Mouse (Mus musculus) intestine, embryonic 14.5 days (tissue): ENCODE measurements around the gene Pcgf3. TPM values are rescaled to one million over a fixed set of nuclear protein-coding genes. Genes with fewer than 3 reads are reported as not detected.

Source experiments
- ATAC-seq: fragments of 200-750 bp; cut with Nextera tagmentation; replicated peaks from 2 replicates; pipeline ENCODE4 v1.8.0; 2017; ENCODE audit warnings: low read depth, moderate number of reproducible peaks, moderate TSS enrichment, moderate library complexity; ENCODE audit not compliant: low FRiP score, low TSS enrichment
- DNase-seq: peaks from one replicate; pipeline ENCODE4 v3.0.0-alpha.2; 2018; ENCODE audit warnings: low spot score
- H3K27ac ChIP-seq: fragments of 300-500 bp; sonication (generic); 2 replicates; pipeline ENCODE4 v1.5.1; 2014; ENCODE audit warnings: low read depth, mild to moderate bottlenecking, control low read depth
- H3K27me3 ChIP-seq: fragments of 300-500 bp; sonication (generic); replicated peaks from 2 replicates; pipeline ENCODE4 v1.6.1; 2014; ENCODE audit warnings: low read length, control low read depth; ENCODE audit not compliant: control insufficient read depth, insufficient read depth
- H3K36me3 ChIP-seq: fragments of 300-500 bp; sonication (generic); 2 replicates; pipeline ENCODE4 v1.6.1; 2014; ENCODE audit warnings: low read length, control low read depth; ENCODE audit not compliant: control insufficient read depth, insufficient read depth
- H3K4me1 ChIP-seq: fragments of 300-500 bp; sonication (generic); replicated peaks from 2 replicates; pipeline ENCODE4 v1.6.1; 2014; ENCODE audit warnings: low read length, control low read depth, mixed read lengths; ENCODE audit not compliant: control insufficient read depth, insufficient read depth
- H3K4me2 ChIP-seq: fragments of 300-500 bp; sonication (generic); 2 replicates; pipeline ENCODE4 v1.6.1; 2014; ENCODE audit warnings: low read length
- H3K4me3 ChIP-seq: fragments of 300-500 bp; sonication (generic); 2 replicates; pipeline ENCODE4 v1.5.1; 2014; ENCODE audit warnings: low read depth, low read length, control low read depth, mixed read lengths
- H3K9ac ChIP-seq: fragments of 300-500 bp; sonication (generic); 2 replicates; pipeline ENCODE4 v1.6.1; 2014; ENCODE audit warnings: mild to moderate bottlenecking, low read length
- H3K9me3 ChIP-seq: fragments of 300-500 bp; sonication (generic); 2 replicates; pipeline ENCODE4 v1.6.1; 2016; ENCODE audit warnings: low read length, control low read depth; ENCODE audit not compliant: control insufficient read depth
- WGBS: fragments of 180-500 bp; shearing (Covaris S2); extraction: QIAGEN DNeasy Blood & Tissue Kit; methylation state at CpG from one replicate; pipeline ENCODE4 v1.1.7; 2014; 5-methylcytosine and 5-hydroxymethylcytosine counted together
- polyA plus RNA-seq: library from polyadenylated mRNA; unstranded; fragments of >200 nt; fragmentation: Nextera tagmentation; extraction: Ambion mirVana; gene quantifications from 2 replicates; pipeline ENCODE4 v1.2.1, GENCODE M21; 2014

The Pcgf3 gene
- polyA plus RNA-seq, 1 experiment from 2014 or later: 24.9 TPM

DNA sequence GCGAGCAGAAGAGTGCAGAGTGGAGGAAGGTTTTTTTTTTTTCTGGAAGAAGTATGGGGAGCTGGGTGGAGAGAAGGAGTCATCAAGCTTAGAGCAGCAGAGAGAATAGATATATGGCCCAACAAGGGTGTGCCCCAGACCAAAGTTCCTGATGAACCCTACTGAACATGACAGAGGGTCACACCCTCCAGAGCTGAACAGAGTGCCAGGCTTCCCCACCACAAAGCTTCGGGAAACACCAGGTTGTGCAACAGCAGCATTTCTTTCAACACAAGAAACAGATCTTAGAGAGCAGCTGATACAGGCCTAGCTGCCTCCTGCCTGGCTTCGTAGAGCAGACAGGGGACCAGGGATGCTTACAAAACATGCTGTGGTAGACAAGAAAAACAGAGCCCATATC, 14.1 kb upstream of the Pcgf3 start:
- Histone ChIP-seq H3K27ac (no peak overlapping the region), H3K4me2 (no peak overlapping the region), H3K4me3 (no peak overlapping the region), H3K36me3 (no peaks in the 10 kb centered on the region), H3K9ac (no peak overlapping the region), H3K4me1 (no peaks in the 10 kb centered on the region), H3K9me3 (no peaks in the 10 kb centered on the region), H3K27me3 (no peaks in the 10 kb centered on the region)
- ATAC-seq: no peak
- 79% methylated on average over 3 of the region's 3 CpGs for WGBS
- DNase-seq: no peak

DNA sequence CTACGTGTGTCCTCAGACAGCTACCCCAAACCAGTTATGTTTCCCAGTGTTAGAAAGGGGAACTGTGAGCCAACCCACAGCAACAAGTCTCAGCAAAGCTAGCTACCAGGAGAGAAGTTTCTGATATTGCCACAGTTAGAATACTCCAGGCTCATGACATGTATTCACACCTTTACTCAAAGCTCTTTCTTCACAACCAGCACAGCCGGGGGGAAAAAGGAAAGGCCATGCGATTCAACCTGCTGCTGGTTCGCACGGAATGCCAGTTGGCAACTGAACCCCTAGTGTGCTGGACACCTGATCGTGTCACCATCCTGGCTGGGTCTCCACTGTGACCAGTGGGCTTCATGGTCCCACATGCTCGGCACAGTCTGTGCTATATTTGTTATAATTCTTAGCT, 13.2 kb upstream of the Pcgf3 start:
- no peaks in the 10 kb centered on the region for H3K36me3 ChIP-seq
- no peaks in the 10 kb centered on the region for H3K4me1 ChIP-seq
- no peaks in the 10 kb centered on the region for H3K9me3 ChIP-seq
- H3K9ac ChIP-seq: no peak overlapping the region
- 89% methylated on average over 7 of the region's 7 CpGs for WGBS
- DNase-seq: no peak
- no peaks in the 10 kb centered on the region for H3K27me3 ChIP-seq
- no peak overlapping the region for H3K4me3 ChIP-seq
- ATAC-seq: no peak
- no peak overlapping the region for H3K4me2 ChIP-seq
- no peak overlapping the region for H3K27ac ChIP-seq

DNA sequence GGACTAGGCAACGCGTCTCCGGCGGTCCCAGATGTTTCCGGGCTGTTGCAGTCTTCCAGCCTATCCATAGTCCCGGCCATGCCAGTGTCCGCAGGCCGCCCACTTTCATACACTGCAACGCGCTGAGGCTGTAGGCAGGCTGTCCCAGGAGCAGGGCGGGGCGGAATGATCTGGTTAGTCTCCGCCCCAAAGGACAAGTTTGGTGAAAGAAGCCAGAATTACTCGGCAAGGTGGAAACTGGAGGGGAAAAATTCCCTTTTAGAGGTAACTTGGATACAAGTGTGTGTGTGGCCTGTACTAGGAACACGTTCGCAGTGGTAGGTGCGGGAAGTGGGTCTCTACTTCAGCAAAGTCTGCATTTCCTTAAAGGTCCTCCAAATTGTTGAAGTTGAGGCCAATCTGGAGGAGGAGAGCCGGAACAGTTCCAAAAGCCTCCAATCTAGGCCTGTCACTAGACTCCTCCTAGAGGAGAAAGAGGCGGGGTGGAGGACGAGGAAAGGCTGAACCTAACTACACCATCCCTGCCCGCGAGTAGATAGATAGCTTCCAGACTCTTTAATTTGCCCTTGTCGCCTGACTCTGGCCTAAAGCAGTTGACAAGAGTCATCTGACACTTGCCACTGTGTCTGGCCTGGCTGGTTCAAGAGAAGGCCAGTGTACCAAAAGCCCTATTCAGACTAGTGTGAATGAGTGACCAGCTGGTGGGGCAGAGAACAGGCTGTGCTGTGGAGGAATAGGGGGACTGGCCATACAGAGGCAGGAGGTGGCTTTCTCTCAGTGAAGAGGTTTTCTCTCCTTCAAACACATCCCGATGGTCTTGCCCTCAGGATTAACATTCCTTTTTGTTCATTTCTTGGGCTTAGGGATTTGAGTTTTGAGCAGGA, 12.0 kb upstream of the Pcgf3 start, which contains the start of gene Mfsd7a:
Mfsd7a (minus strand) TSS at position 107 of the 884 bp plus-strand sequence.
- H3K4me3 ChIP-seq: peak within 1 kb of the TSS; percentile 35
- H3K9me3 ChIP-seq: no peaks in the 10 kb centered on the region
- peak; percentile 83 for DNase-seq
- ATAC-seq: peak; percentile 92
- no peaks in the 10 kb centered on the region for H3K36me3 ChIP-seq
- H3K4me2 ChIP-seq: peak within 1 kb of the TSS; percentile 65
- no peaks in the 10 kb centered on the region for H3K27me3 ChIP-seq
- no peak within 1 kb of the TSS for H3K27ac ChIP-seq
- WGBS: 9% methylated on average over 24 of the region's 24 CpGs
- H3K9ac ChIP-seq: peak within 1 kb of the TSS; percentile 15; the same call in 1 of the 2 replicates
- H3K4me1 ChIP-seq: no peaks in the 10 kb centered on the region

DNA sequence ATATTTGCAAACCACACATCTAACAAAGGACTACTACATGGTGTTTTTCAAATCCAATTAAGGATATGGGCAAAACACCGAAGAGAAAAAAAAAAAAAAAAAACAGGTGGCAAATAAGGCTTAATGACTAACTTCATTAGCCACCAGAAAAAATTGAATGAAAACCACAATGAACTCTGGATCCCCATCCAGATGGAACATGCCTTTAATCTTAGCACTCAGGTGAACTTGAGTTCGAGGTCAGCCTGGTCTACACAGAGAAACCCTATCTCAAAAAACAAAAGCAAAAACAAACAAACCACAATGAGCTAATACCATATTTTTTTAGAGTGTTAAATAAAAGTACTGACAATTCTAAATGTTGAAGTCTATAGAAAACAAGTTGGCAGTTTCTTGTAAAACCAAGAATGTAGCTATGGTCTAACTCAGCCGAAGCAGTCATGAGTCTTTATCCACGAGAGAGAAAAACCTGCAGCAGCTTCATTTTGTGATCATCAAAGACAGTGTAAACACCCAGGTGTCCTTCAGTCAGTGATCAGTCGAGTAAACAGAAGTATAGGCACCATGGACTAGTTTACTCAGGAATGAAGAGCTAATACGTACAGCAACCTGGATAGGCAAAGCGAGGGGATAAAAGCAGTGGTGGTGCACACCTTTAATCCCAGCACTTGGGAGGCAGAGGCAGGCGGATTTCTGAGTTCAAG, 10.0 kb upstream of the Pcgf3 start:
- Histone ChIP-seq H3K27ac (no peak overlapping the region), H3K27me3 (no peaks in the 10 kb centered on the region), H3K4me1 (no peaks in the 10 kb centered on the region), H3K36me3 (no peaks in the 10 kb centered on the region), H3K4me2 (no peak overlapping the region), H3K4me3 (no peak overlapping the region), H3K9ac (no peak overlapping the region), H3K9me3 (no peaks in the 10 kb centered on the region)
- ATAC-seq (no peak), DNase-seq (no peak)
- WGBS: 69% methylated on average over 8 of the region's 8 CpGs

DNA sequence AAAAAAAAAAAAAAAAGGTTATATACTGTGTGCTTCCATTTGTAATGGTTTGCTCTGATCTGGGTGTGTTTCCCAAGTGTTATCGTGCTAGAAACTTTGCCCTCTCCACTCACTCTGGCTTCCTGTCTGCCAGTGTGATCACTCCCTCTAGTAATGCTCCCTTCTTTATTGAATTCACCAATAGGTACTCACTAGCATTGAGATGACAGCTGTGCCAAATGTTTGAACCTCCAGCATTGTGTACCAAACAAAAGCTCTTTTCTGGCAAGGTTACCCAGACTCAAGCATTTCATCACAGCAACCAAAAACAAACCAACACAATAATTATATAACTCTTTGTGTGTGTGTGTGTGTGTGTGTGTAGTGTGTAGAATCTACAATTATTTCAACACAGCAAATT, 9.4 kb upstream of the Pcgf3 start:
- H3K27me3 ChIP-seq: no peaks in the 10 kb centered on the region
- no peak overlapping the region for H3K4me3 ChIP-seq
- no peaks in the 10 kb centered on the region for H3K36me3 ChIP-seq
- no peaks in the 10 kb centered on the region for H3K4me1 ChIP-seq
- WGBS: 71% methylated on average over 1 of the region's 1 CpGs
- H3K9ac ChIP-seq: no peak overlapping the region
- ATAC-seq: no peak
- DNase-seq: no peak
- H3K9me3 ChIP-seq: no peaks in the 10 kb centered on the region
- no peak overlapping the region for H3K4me2 ChIP-seq
- H3K27ac ChIP-seq: no peak overlapping the region

DNA sequence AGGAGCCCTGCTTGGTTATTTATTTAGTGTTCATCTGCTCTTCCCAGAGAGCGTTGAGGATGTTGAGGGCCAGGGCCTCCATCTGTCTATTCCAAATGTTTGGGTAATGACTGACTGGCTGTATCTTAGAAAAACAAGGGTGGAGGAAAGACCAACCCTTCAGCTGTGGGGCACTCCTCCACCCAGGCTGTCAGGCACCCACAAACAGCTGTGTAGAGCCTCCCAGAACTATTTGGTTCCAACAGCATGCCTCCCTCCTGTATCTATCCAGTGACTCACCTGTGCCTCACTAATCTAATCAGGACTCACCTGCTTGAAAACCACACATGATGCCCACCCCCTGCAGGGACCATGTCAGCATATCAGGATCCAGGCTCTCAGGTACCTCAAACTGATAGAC, 8.6 kb upstream of the Pcgf3 start:
- Histone ChIP-seq H3K4me1 (no peaks in the 10 kb centered on the region), H3K9me3 (no peaks in the 10 kb centered on the region), H3K4me3 (no peak overlapping the region), H3K27me3 (no peaks in the 10 kb centered on the region), H3K9ac (no peak overlapping the region), H3K36me3 (no peaks in the 10 kb centered on the region), H3K27ac (no peak overlapping the region), H3K4me2 (no peak overlapping the region)
- no peak for DNase-seq
- 74% methylated on average over 1 of the region's 1 CpGs for WGBS
- ATAC-seq: no peak

DNA sequence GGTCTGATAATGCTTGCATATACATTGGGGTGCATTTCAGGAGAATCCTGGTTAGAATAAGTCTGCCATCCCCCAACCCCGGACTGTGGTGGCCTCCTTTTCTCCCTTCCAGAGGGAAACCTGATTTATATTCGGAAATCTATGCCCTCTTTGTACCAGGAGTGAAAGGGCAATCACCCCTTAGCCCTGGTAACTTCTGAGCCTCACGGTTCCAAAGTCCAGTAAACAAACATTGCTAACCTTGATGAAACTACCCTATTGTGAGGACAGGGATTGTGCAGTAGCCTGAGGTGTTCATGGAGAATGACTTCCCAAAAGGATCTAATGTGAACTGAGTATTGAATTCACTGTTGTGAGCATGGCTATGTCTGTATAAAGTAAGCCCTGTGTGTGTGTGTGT, 6.9 kb upstream of the Pcgf3 start:
- ATAC-seq (no peak), DNase-seq (no peak)
- H3K9ac ChIP-seq: no peak overlapping the region
- no peaks in the 10 kb centered on the region for H3K4me1 ChIP-seq
- WGBS: 31% methylated on average over 3 of the region's 3 CpGs
- no peak overlapping the region for H3K27ac ChIP-seq
- no peak overlapping the region for H3K4me3 ChIP-seq
- no peaks in the 10 kb centered on the region for H3K27me3 ChIP-seq
- H3K9me3 ChIP-seq: no peaks in the 10 kb centered on the region
- H3K36me3 ChIP-seq: no peaks in the 10 kb centered on the region
- no peak overlapping the region for H3K4me2 ChIP-seq

DNA sequence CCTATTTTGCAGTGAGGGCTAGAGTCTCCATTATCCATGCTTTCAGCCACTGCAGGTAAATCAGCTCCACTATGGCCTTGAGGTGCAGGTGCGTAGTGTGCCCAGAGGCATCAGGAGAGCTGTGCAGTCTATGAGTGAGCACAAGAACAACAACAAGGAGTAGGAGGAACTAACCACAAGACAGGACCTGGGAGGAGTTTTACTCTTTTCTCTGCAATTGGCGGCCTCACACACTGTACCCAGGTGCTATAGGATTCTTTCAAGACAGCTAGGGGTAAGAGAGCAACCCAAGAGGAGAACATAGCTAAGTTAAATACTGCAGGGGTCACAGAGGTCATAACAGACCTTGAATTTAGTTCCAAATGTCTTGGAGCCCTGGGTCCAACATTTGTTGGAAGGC, 2.3 kb upstream of the Pcgf3 start:
- Histone ChIP-seq H3K9ac (no peak overlapping the region), H3K4me1 (peaks cover 15% of the 10 kb centered on the region), H3K4me3 (no peak overlapping the region), H3K9me3 (no peaks in the 10 kb centered on the region), H3K4me2 (no peak overlapping the region), H3K27me3 (no peaks in the 10 kb centered on the region), H3K36me3 (no peaks in the 10 kb centered on the region), H3K27ac (no peak overlapping the region)
- DNase-seq (no peak), ATAC-seq (no peak)
- 80% methylated on average over 2 of the region's 2 CpGs for WGBS
